Mouse (Mus musculus): ENCODE measurements around the gene Ggps1. TPM values are rescaled to one million over a fixed set of nuclear protein-coding genes. Genes with fewer than 3 reads are reported as not detected.

The Ggps1 gene
- polyA plus RNA-seq, 1 experiment from 2014 or later: 46.5 TPM

- H3K27ac ChIP-seq (replicated peaks in 1 of 2; ENCODE audit: control insufficient read depth in 1 of 2, insufficient read depth in 1 of 2, low read depth in 2 of 2, low read length in 2 of 2): no peak overlapping the region
- ATAC-seq (ENCODE audit: insufficient number of reproducible peaks, insufficient read depth, low FRiP score, low read depth): no peak
- H3K4me3 ChIP-seq (ENCODE audit: control insufficient read depth in 1 of 2, insufficient read depth in 1 of 2, low read depth in 1 of 2, low read length in 2 of 2): no peak overlapping the region
- H3K4me1 ChIP-seq (ENCODE audit: control insufficient read depth in 2 of 2, insufficient read depth in 2 of 2, low read length in 2 of 2): peaks cover 2 to 11% of the 10 kb centered on the region in 2 experiments
- H3K36me3 ChIP-seq (ENCODE audit: control insufficient read depth, insufficient read depth, low read length): peaks cover 35% of the 10 kb centered on the region
- H3K9me3 ChIP-seq (ENCODE audit: control insufficient read depth, low read length): no peaks in the 10 kb centered on the region
- no peaks in the 10 kb centered on the region for H3K27me3 ChIP-seq (ENCODE audit: control insufficient read depth, insufficient read depth, low read length)
- H3K4me2 ChIP-seq (ENCODE audit: low read length): no peak overlapping the region
- no peak overlapping the region for H3K9ac ChIP-seq (ENCODE audit: low read length)
Measured at GRCm38 (mm10) chr13:14059582-14059981, 3.7 kb downstream of the Ggps1 start.

- Histone ChIP-seq H3K36me3 (ENCODE audit: control insufficient read depth, insufficient read depth, low read length) (peaks cover 63% of the 10 kb centered on the region), H3K27me3 (ENCODE audit: control insufficient read depth, insufficient read depth, low read length) (no peaks in the 10 kb centered on the region)
Measured at GRCm38 (mm10) chr13:14056801-14057200, 6.5 kb downstream of the Ggps1 start.

DNA sequence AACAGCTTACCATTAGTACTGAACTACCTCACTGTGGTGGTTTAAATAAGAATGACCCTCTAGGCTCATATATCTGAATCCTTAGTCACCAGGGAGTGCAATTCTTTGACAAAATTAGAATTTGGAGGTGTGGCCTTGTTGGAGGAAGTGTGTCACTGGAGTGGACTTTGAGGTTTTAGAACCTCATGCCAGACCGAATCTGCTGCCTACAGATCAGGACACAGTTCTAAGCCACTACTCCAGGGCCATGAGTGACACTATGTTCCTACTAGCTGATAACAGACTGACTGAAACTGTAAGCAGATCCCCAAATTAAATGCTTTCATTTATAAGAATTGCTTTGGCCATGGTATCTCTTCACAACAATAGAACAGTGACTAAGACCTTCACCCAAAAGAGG, 13.4 kb downstream of the Ggps1 start:
- Histone ChIP-seq H3K36me3 (ENCODE audit: control insufficient read depth, insufficient read depth, low read length) (peaks cover 76% of the 10 kb centered on the region), H3K4me2 (ENCODE audit: low read length) (no peak overlapping the region), H3K27ac (replicated peaks in 1 of 2; ENCODE audit: control insufficient read depth in 1 of 2, insufficient read depth in 1 of 2, low read depth in 2 of 2, low read length in 2 of 2) (no peak overlapping the region), H3K4me1 (ENCODE audit: control insufficient read depth in 2 of 2, insufficient read depth in 2 of 2, low read length in 2 of 2) (no peaks in the 10 kb centered on the region), H3K4me3 (ENCODE audit: control insufficient read depth in 1 of 2, insufficient read depth in 1 of 2, low read depth in 1 of 2, low read length in 2 of 2) (no peak overlapping the region), H3K9ac (ENCODE audit: low read length) (no peak overlapping the region), H3K9me3 (ENCODE audit: control insufficient read depth, low read length) (no peaks in the 10 kb centered on the region), H3K27me3 (ENCODE audit: control insufficient read depth, insufficient read depth, low read length) (no peaks in the 10 kb centered on the region)
- no peak for ATAC-seq (ENCODE audit: insufficient number of reproducible peaks, insufficient read depth, low FRiP score, low read depth)
- WGBS: 73% methylated on average over 1 of the region's 1 CpGs

More at GRCm38 (mm10) chr13:14056801-14057200, 6.5 kb downstream of the Ggps1 start:
- Histone ChIP-seq H3K4me3 (ENCODE audit: control insufficient read depth in 1 of 2, insufficient read depth in 1 of 2, low read depth in 1 of 2, low read length in 2 of 2) (no peak overlapping the region), H3K4me1 (ENCODE audit: control insufficient read depth in 2 of 2, insufficient read depth in 2 of 2, low read length in 2 of 2) (peaks cover 2 to 4% of the 10 kb centered on the region in 2 experiments), H3K9ac (ENCODE audit: low read length) (no peak overlapping the region), H3K27ac (replicated peaks in 1 of 2; ENCODE audit: control insufficient read depth in 1 of 2, insufficient read depth in 1 of 2, low read depth in 2 of 2, low read length in 2 of 2) (no peak overlapping the region), H3K9me3 (ENCODE audit: control insufficient read depth, low read length) (no peaks in the 10 kb centered on the region), H3K4me2 (ENCODE audit: low read length) (no peak overlapping the region)
- WGBS: 86% methylated on average over 3 of the region's 3 CpGs
- ATAC-seq (ENCODE audit: insufficient number of reproducible peaks, insufficient read depth, low FRiP score, low read depth): no peak

DNA sequence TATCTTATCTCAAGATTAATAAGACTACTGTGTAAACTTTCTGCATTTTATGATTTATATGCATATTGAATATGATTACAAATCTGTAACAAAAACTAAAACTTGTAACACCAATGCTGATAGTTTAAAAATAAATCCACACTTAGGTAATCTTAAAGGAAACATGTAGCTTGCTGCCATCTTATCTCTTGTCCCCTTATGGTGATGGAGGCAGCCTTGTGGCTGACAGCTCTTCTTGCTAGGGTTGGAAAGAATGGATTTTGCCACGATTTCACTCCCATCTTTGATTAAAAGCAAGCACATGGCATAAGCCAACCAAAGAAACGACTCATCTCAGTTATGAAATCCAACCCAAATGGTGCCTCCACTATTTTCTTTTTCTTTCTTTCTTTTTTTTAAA, 18.8 kb downstream of the Ggps1 start:
- ATAC-seq (ENCODE audit: insufficient number of reproducible peaks, insufficient read depth, low FRiP score, low read depth): no peak
- Histone ChIP-seq H3K36me3 (ENCODE audit: control insufficient read depth, insufficient read depth, low read length) (peaks cover 25% of the 10 kb centered on the region), H3K9ac (ENCODE audit: low read length) (no peak overlapping the region), H3K9me3 (ENCODE audit: control insufficient read depth, low read length) (no peaks in the 10 kb centered on the region), H3K27me3 (ENCODE audit: control insufficient read depth, insufficient read depth, low read length) (no peaks in the 10 kb centered on the region), H3K4me1 (ENCODE audit: control insufficient read depth in 2 of 2, insufficient read depth in 2 of 2, low read length in 2 of 2) (peaks cover 3 to 7% of the 10 kb centered on the region in 2 experiments), H3K4me2 (ENCODE audit: low read length) (no peak overlapping the region), H3K27ac (replicated peaks in 1 of 2; ENCODE audit: control insufficient read depth in 1 of 2, insufficient read depth in 1 of 2, low read depth in 2 of 2, low read length in 2 of 2) (no peak overlapping the region), H3K4me3 (ENCODE audit: control insufficient read depth in 1 of 2, insufficient read depth in 1 of 2, low read depth in 1 of 2, low read length in 2 of 2) (no peak overlapping the region)
- 61% methylated on average over 2 of the region's 2 CpGs for WGBS

DNA sequence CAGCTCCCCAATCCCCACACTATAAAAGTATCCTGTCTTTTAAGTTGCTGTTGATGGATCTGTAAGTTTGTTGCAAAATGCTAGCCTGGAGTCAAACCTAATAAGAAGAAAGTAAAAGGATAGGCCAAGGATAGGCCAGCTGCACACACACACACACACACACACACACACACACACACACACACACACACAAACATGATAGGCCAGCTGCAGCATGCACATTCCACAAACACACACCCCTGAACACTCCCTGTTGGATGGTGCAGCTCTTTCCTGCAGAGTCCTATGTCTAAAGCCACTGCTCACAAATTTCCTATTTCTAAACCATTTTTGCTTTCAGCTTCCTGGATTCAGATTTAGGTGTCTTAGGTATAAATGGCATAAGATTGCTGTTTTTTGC, 19.4 kb downstream of the Ggps1 start:
- no peak overlapping the region for H3K4me3 ChIP-seq (ENCODE audit: control insufficient read depth in 1 of 2, insufficient read depth in 1 of 2, low read depth in 1 of 2, low read length in 2 of 2)
- no peak overlapping the region for H3K4me2 ChIP-seq (ENCODE audit: low read length)
- no peak for ATAC-seq (ENCODE audit: insufficient number of reproducible peaks, insufficient read depth, low FRiP score, low read depth)

GRCm38 (mm10) chr13:14040186-14040585, 23.1 kb downstream of the Ggps1 start:
- no peaks in the 10 kb centered on the region for H3K9me3 ChIP-seq (ENCODE audit: control insufficient read depth, low read length)
- no peak for ATAC-seq (ENCODE audit: insufficient number of reproducible peaks, insufficient read depth, low FRiP score, low read depth)
- H3K36me3 ChIP-seq (ENCODE audit: control insufficient read depth, insufficient read depth, low read length): no peaks in the 10 kb centered on the region
- 35% methylated on average over 5 of the region's 5 CpGs for WGBS
- H3K27me3 ChIP-seq (ENCODE audit: control insufficient read depth, insufficient read depth, low read length): no peaks in the 10 kb centered on the region
- peak overlapping the region in 1 of 2 experiments; percentile 70; a peak in 3 of 4 replicates for H3K4me3 ChIP-seq (ENCODE audit: control insufficient read depth in 1 of 2, insufficient read depth in 1 of 2, low read depth in 1 of 2, low read length in 2 of 2)
- peak overlapping the region; percentile 88 for H3K9ac ChIP-seq (ENCODE audit: low read length)
- peaks cover 5 to 13% of the 10 kb centered on the region in 2 experiments for H3K4me1 ChIP-seq (ENCODE audit: control insufficient read depth in 2 of 2, insufficient read depth in 2 of 2, low read length in 2 of 2)
- H3K4me2 ChIP-seq (ENCODE audit: low read length): peak overlapping the region; percentile 94
- H3K27ac ChIP-seq (replicated peaks in 1 of 2; ENCODE audit: control insufficient read depth in 1 of 2, insufficient read depth in 1 of 2, low read depth in 2 of 2, low read length in 2 of 2): peak overlapping the region; percentile 10 to 97; a peak in 3 of 4 replicates

More for the DNA sequence above, 19.4 kb downstream of the Ggps1 start:
- Histone ChIP-seq H3K9me3 (ENCODE audit: control insufficient read depth, low read length) (no peaks in the 10 kb centered on the region), H3K4me1 (ENCODE audit: control insufficient read depth in 2 of 2, insufficient read depth in 2 of 2, low read length in 2 of 2) (peaks cover 3 to 7% of the 10 kb centered on the region in 2 experiments), H3K27me3 (ENCODE audit: control insufficient read depth, insufficient read depth, low read length) (no peaks in the 10 kb centered on the region), H3K9ac (ENCODE audit: low read length) (no peak overlapping the region), H3K36me3 (ENCODE audit: control insufficient read depth, insufficient read depth, low read length) (peaks cover 18% of the 10 kb centered on the region), H3K27ac (replicated peaks in 1 of 2; ENCODE audit: control insufficient read depth in 1 of 2, insufficient read depth in 1 of 2, low read depth in 2 of 2, low read length in 2 of 2) (no peak overlapping the region)

GRCm38 (mm10) chr13:14039292-14039965, 23.9 kb downstream of the Ggps1 start, which contains the start of gene Tbce:
Gene Tbce (minus strand): TSS chr13:14039638.
- Histone ChIP-seq H3K27me3 (ENCODE audit: control insufficient read depth, insufficient read depth, low read length) (no peaks in the 10 kb centered on the region), H3K36me3 (ENCODE audit: control insufficient read depth, insufficient read depth, low read length) (no peaks in the 10 kb centered on the region), H3K4me3 (ENCODE audit: control insufficient read depth in 1 of 2, insufficient read depth in 1 of 2, low read depth in 1 of 2, low read length in 2 of 2) (peak within 1 kb of the TSS; percentile 70 to 86), H3K9ac (ENCODE audit: low read length) (peak within 1 kb of the TSS; percentile 88), H3K9me3 (ENCODE audit: control insufficient read depth, low read length) (no peaks in the 10 kb centered on the region), H3K4me1 (ENCODE audit: control insufficient read depth in 2 of 2, insufficient read depth in 2 of 2, low read length in 2 of 2) (peaks cover 5 to 13% of the 10 kb centered on the region in 2 experiments), H3K27ac (replicated peaks in 1 of 2; ENCODE audit: control insufficient read depth in 1 of 2, insufficient read depth in 1 of 2, low read depth in 2 of 2, low read length in 2 of 2) (peak within 1 kb of the TSS; percentile 97 to 98), H3K4me2 (ENCODE audit: low read length) (peak within 1 kb of the TSS; percentile 94)
- ATAC-seq (ENCODE audit: insufficient number of reproducible peaks, insufficient read depth, low FRiP score, low read depth): peak; percentile 89
- under 1% methylated on average over 35 of the region's 35 CpGs for WGBS

- H3K9me3 ChIP-seq (ENCODE audit: control insufficient read depth, low read length): no peaks in the 10 kb centered on the region
- H3K27me3 ChIP-seq (ENCODE audit: control insufficient read depth, insufficient read depth, low read length): no peaks in the 10 kb centered on the region
- H3K27ac ChIP-seq (replicated peaks in 1 of 2; ENCODE audit: control insufficient read depth in 1 of 2, insufficient read depth in 1 of 2, low read depth in 2 of 2, low read length in 2 of 2): peak overlapping the region in 1 of 2 experiments; percentile 97; a peak in 1 of 4 replicates
- H3K9ac ChIP-seq (ENCODE audit: low read length): peak overlapping the region; percentile 88
- 7% methylated on average over 8 of the region's 8 CpGs for WGBS
- ATAC-seq (ENCODE audit: insufficient number of reproducible peaks, insufficient read depth, low FRiP score, low read depth): no peak
- peaks cover 5 to 13% of the 10 kb centered on the region in 2 experiments for H3K4me1 ChIP-seq (ENCODE audit: control insufficient read depth in 2 of 2, insufficient read depth in 2 of 2, low read length in 2 of 2)
- peak overlapping the region; percentile 94 for H3K4me2 ChIP-seq (ENCODE audit: low read length)
- H3K36me3 ChIP-seq (ENCODE audit: control insufficient read depth, insufficient read depth, low read length): no peaks in the 10 kb centered on the region
- H3K4me3 ChIP-seq (ENCODE audit: control insufficient read depth in 1 of 2, insufficient read depth in 1 of 2, low read depth in 1 of 2, low read length in 2 of 2): peak overlapping the region; percentile 70 to 86
Measured at GRCm38 (mm10) chr13:14038911-14039291, 24.4 kb downstream of the Ggps1 start.
